Mouse (Mus musculus) bone marrow macrophage, adult 2 months (primary cell): ENCODE measurements around the gene Grb2.

Experiments
- CTCF ChIP-seq: IDR thresholded peaks from 2 replicates; pipeline ENCODE4 v1.5.1; 2012; ENCODE audit warnings: low read depth, mild to moderate bottlenecking, low read length, moderate library complexity
- POLR2A ChIP-seq: IDR thresholded peaks from 2 replicates; pipeline ENCODE4 v1.6.1; 2012; ENCODE audit warnings: mild to moderate bottlenecking, low read depth, low read length, borderline replicate concordance

- TF ChIP-seq POLR2A (no peak), CTCF (no peak)
Observed at GRCm38 (mm10) chr11:115704648-115705047, 3.7 kb downstream of the Grb2 start.
